Mouse (Mus musculus) lung, postnatal 0 days (tissue): ENCODE results near the gene Phpt1.

Source experiments
- CTCF ChIP-seq: IDR thresholded peaks from 2 replicates; pipeline ENCODE4 v1.5.1; 2016; ENCODE audit warnings: antibody characterized with exemption, mild to moderate bottlenecking
- EP300 ChIP-seq: IDR thresholded peaks from 2 replicates; pipeline ENCODE4 v1.6.1; 2016; ENCODE audit warnings: antibody characterized with exemption, mild to moderate bottlenecking, control low read depth

DNA sequence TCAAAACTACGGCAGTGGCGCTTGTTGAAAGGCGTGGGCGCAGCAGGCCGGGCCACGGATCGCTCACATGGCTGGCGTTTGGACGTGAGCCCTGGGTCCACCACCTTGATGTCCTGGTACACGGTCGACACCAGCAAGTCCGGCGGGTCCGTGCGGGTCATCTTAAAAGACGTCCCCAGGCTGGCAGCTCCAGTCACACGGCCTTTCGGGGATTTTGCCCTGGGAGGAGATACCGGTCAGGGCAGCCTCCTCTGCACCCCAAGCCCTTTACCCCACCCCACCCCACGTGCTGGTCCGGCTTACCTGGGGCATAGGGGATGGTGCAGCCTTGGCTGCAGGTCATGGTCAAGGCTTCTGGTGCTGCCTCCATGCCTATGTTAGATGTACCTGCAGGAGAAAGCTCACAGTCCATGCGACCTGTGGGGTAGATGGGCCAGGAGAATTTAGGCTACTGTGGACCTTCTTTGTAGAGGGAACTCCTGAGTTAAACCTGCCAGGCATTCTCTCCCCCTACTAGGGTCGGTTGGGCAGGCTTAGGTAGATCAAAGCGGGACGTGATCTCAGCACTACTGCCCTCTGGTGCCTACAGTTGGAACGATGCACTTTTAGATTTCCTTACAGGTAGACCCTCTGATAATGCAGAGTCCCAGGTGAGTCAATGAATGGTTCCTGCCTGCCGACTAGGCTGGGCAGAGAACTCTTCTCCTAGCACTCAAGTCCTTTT, 4.9 kb upstream of the Phpt1 start:
- peak; percentile 68 for TF ChIP-seq CTCF
- no peak for TF ChIP-seq EP300
